Mouse (Mus musculus) forebrain, embryonic 15.5 days (tissue): ENCODE results near the gene Cog8. TPM values are rescaled to one million over a fixed set of nuclear protein-coding genes. Genes with fewer than 3 reads are reported as not detected.
"Not testable (repeated sequence)": the region's sequence is repeated elsewhere in the genome, so short reads cannot be mapped to it uniquely, and the experiment has no call there.

Source experiments
- ATAC-seq: fragments of 200-750 bp; cut with Nextera tagmentation; replicated peaks from 2 replicates; pipeline ENCODE4 v1.8.0; 2017; ENCODE audit warnings: mild to moderate bottlenecking, moderate TSS enrichment, moderate library complexity
- H3K27ac ChIP-seq: fragments of 300-500 bp; sonication (generic); replicated peaks from 2 replicates; pipeline ENCODE4 v1.5.1; 2015; ENCODE audit warnings: mild to moderate bottlenecking, inconsistent platforms
- H3K27me3 ChIP-seq: fragments of 300-500 bp; sonication (generic); 2 replicates; pipeline ENCODE4 v1.6.1; 2015; ENCODE audit warnings: inconsistent platforms
- H3K36me3 ChIP-seq: fragments of 300-500 bp; sonication (generic); 2 replicates; pipeline ENCODE4 v1.6.1; 2015; ENCODE audit warnings: mild to moderate bottlenecking, inconsistent platforms
- H3K4me1 ChIP-seq: fragments of 300-500 bp; sonication (generic); 2 replicates; pipeline ENCODE4 v1.6.1; 2015; ENCODE audit warnings: inconsistent platforms
- H3K4me2 ChIP-seq: fragments of 300-500 bp; sonication (generic); replicated peaks from 2 replicates; pipeline ENCODE4 v1.6.1; 2015; ENCODE audit warnings: mild to moderate bottlenecking, inconsistent platforms
- H3K4me3 ChIP-seq: fragments of 300-500 bp; sonication (generic); 2 replicates; pipeline ENCODE4 v1.5.1; 2015; ENCODE audit warnings: mild to moderate bottlenecking, inconsistent platforms
- H3K9ac ChIP-seq: fragments of 300-500 bp; sonication (generic); replicated peaks from 2 replicates; pipeline ENCODE4 v1.6.1; 2015; ENCODE audit warnings: mild to moderate bottlenecking, inconsistent platforms
- H3K9me3 ChIP-seq: fragments of 300-500 bp; sonication (generic); 2 replicates; pipeline ENCODE4 v1.6.1; 2016; ENCODE audit warnings: inconsistent platforms
- WGBS: fragments of 180-500 bp; shearing (Covaris S2); methylation state at CpG from one replicate; pipeline ENCODE4 v1.1.7; 2015; ENCODE audit warnings: mixed read lengths; 5-methylcytosine and 5-hydroxymethylcytosine counted together
- polyA plus RNA-seq: library from polyadenylated mRNA; unstranded; fragments of >200 nt; fragmentation: Nextera tagmentation; extraction: Ambion mirVana; gene quantifications from 2 replicates; pipeline ENCODE4 v1.2.1, GENCODE M21; 2015

The Cog8 gene
- polyA plus RNA-seq, 1 experiment from 2014 or later = 45.7 TPM

GRCm38 (mm10) chr8:107033609-107034008 lies 22.9 kb downstream of the Cog8 start:
- WGBS = 97% methylated on average over 2 of the region's 2 CpGs
- H3K4me3 ChIP-seq, ATAC-seq, H3K27ac ChIP-seq, H3K4me2 ChIP-seq, H3K9ac ChIP-seq, H3K27me3 ChIP-seq, H3K9me3 ChIP-seq: not testable (repeated sequence)
- peaks cover 19% of the 10 kb centered on the region for H3K4me1 ChIP-seq
- peaks cover 11% of the 10 kb centered on the region for H3K36me3 ChIP-seq

GRCm38 (mm10) chr8:107031577-107032090 lies 24.9 kb downstream of the Cog8 start:
- no peak; the same call in 1 of the 2 replicates for ATAC-seq

GRCm38 (mm10) chr8:107030650-107031576 lies 25.6 kb downstream of the Cog8 start, which contains the start of gene Vps4a:
TSS of gene Vps4a (plus strand) at chr8:107031222.
- no peaks in the 10 kb centered on the region for H3K36me3 ChIP-seq
- H3K27me3 ChIP-seq = no peaks in the 10 kb centered on the region
- WGBS = 4% methylated on average over 66 of the region's 66 CpGs
- H3K4me2 ChIP-seq = peak within 1 kb of the TSS; percentile 55
- peak; percentile 97 for ATAC-seq
- H3K9me3 ChIP-seq = no peaks in the 10 kb centered on the region
- peaks cover 19% of the 10 kb centered on the region for H3K4me1 ChIP-seq
- H3K9ac ChIP-seq = peak within 1 kb of the TSS; percentile 88
- peak within 1 kb of the TSS; percentile 60 for H3K27ac ChIP-seq
- H3K4me3 ChIP-seq = peak within 1 kb of the TSS; percentile 85

More at GRCm38 (mm10) chr8:107031577-107032090, 24.9 kb downstream of the Cog8 start:
- Histone ChIP-seq H3K4me2 (peak overlapping the region; percentile 55), H3K4me3 (peak overlapping the region; percentile 85), H3K36me3 (peaks cover 3% of the 10 kb centered on the region), H3K9me3 (no peaks in the 10 kb centered on the region), H3K9ac (peak overlapping the region; percentile 88), H3K27me3 (no peaks in the 10 kb centered on the region), H3K27ac (peak overlapping the region; percentile 60), H3K4me1 (peaks cover 19% of the 10 kb centered on the region)
- WGBS = under 1% methylated on average over 34 of the region's 40 CpGs

GRCm38 (mm10) chr8:107030058-107030457 lies 26.4 kb downstream of the Cog8 start:
- Histone ChIP-seq H3K9me3 (no peaks in the 10 kb centered on the region), H3K4me2 (no peak overlapping the region), H3K36me3 (no peaks in the 10 kb centered on the region), H3K27ac (no peak overlapping the region), H3K27me3 (no peaks in the 10 kb centered on the region), H3K9ac (no peak overlapping the region), H3K4me3 (no peak overlapping the region), H3K4me1 (peaks cover 19% of the 10 kb centered on the region)
- ATAC-seq = no peak
- 72% methylated on average over 5 of the region's 5 CpGs for WGBS

- no peak for ATAC-seq
- WGBS = 84% methylated on average over 3 of the region's 3 CpGs
Measured at GRCm38 (mm10) chr8:107029310-107029709, 27.2 kb downstream of the Cog8 start.

GRCm38 (mm10) chr8:107023479-107023878 lies 33.0 kb downstream of the Cog8 start:
- H3K4me3 ChIP-seq = no peak overlapping the region

More at GRCm38 (mm10) chr8:107029310-107029709, 27.2 kb downstream of the Cog8 start:
- H3K4me1 ChIP-seq = peaks cover 19% of the 10 kb centered on the region
- no peaks in the 10 kb centered on the region for H3K36me3 ChIP-seq
- no peak overlapping the region for H3K27ac ChIP-seq
- H3K27me3 ChIP-seq = no peaks in the 10 kb centered on the region
- H3K4me3 ChIP-seq = no peak overlapping the region
- H3K9me3 ChIP-seq = no peaks in the 10 kb centered on the region
- no peak overlapping the region for H3K4me2 ChIP-seq
- no peak overlapping the region for H3K9ac ChIP-seq

GRCm38 (mm10) chr8:107014915-107015314 lies 41.6 kb downstream of the Cog8 start:
- ATAC-seq = no peak
- H3K4me3 ChIP-seq = no peak overlapping the region
- 90% methylated on average over 1 of the region's 1 CpGs for WGBS

More at GRCm38 (mm10) chr8:107023479-107023878, 33.0 kb downstream of the Cog8 start:
- H3K4me2 ChIP-seq = no peak overlapping the region
- no peaks in the 10 kb centered on the region for H3K9me3 ChIP-seq
- ATAC-seq = no peak
- no peak overlapping the region for H3K27ac ChIP-seq
- H3K27me3 ChIP-seq = no peaks in the 10 kb centered on the region
- no peak overlapping the region for H3K9ac ChIP-seq
- WGBS = 91% methylated on average over 8 of the region's 8 CpGs
- H3K4me1 ChIP-seq = no peaks in the 10 kb centered on the region
- no peaks in the 10 kb centered on the region for H3K36me3 ChIP-seq

GRCm38 (mm10) chr8:107012666-107013065 lies 43.8 kb downstream of the Cog8 start:
- Histone ChIP-seq H3K27ac (no peak overlapping the region), H3K27me3 (no peaks in the 10 kb centered on the region), H3K4me1 (no peaks in the 10 kb centered on the region), H3K9me3 (no peaks in the 10 kb centered on the region), H3K36me3 (no peaks in the 10 kb centered on the region), H3K4me3 (no peak overlapping the region), H3K4me2 (no peak overlapping the region), H3K9ac (no peak overlapping the region)
- no peak for ATAC-seq
- WGBS = 88% methylated on average over 2 of the region's 2 CpGs

More at GRCm38 (mm10) chr8:107014915-107015314, 41.6 kb downstream of the Cog8 start:
- Histone ChIP-seq H3K27me3 (no peaks in the 10 kb centered on the region), H3K27ac (no peak overlapping the region), H3K4me1 (no peaks in the 10 kb centered on the region), H3K9me3 (no peaks in the 10 kb centered on the region), H3K4me2 (no peak overlapping the region), H3K36me3 (no peaks in the 10 kb centered on the region), H3K9ac (no peak overlapping the region)

- H3K4me2 ChIP-seq = no peak overlapping the region
- no peaks in the 10 kb centered on the region for H3K36me3 ChIP-seq
- no peaks in the 10 kb centered on the region for H3K27me3 ChIP-seq
- no peak for ATAC-seq
- H3K4me1 ChIP-seq = no peaks in the 10 kb centered on the region
- H3K27ac ChIP-seq = no peak overlapping the region
- H3K9me3 ChIP-seq = no peaks in the 10 kb centered on the region
- WGBS = 86% methylated on average over 3 of the region's 3 CpGs
- H3K4me3 ChIP-seq = no peak overlapping the region
- H3K9ac ChIP-seq = no peak overlapping the region
Measured at GRCm38 (mm10) chr8:107007795-107008194, 48.7 kb downstream of the Cog8 start.

GRCm38 (mm10) chr8:107002532-107002931 lies 54.0 kb downstream of the Cog8 start:
- no peaks in the 10 kb centered on the region for H3K36me3 ChIP-seq
- no peaks in the 10 kb centered on the region for H3K27me3 ChIP-seq
- 36% methylated on average over 5 of the region's 5 CpGs for WGBS
- H3K9ac ChIP-seq = no peak overlapping the region
- no peak overlapping the region for H3K27ac ChIP-seq
- H3K4me2 ChIP-seq = no peak overlapping the region
- no peak overlapping the region for H3K4me3 ChIP-seq
- ATAC-seq = peak; percentile 72; the same call in 1 of the 2 replicates
- no peaks in the 10 kb centered on the region for H3K9me3 ChIP-seq
- no peaks in the 10 kb centered on the region for H3K4me1 ChIP-seq

- Histone ChIP-seq H3K4me1 (no peaks in the 10 kb centered on the region), H3K4me3 (no peak overlapping the region), H3K9me3 (no peaks in the 10 kb centered on the region), H3K36me3 (0 out of 2 replicates have a peak, but pooled peaks cover 3% of the 10 kb centered on the region), H3K9ac (no peak overlapping the region), H3K27ac (no peak overlapping the region), H3K4me2 (no peak overlapping the region), H3K27me3 (no peaks in the 10 kb centered on the region)
- 76% methylated on average over 1 of the region's 1 CpGs for WGBS
- ATAC-seq = no peak
Measured at GRCm38 (mm10) chr8:106999068-106999467, 57.4 kb downstream of the Cog8 start.

- Histone ChIP-seq H3K4me1 (no peaks in the 10 kb centered on the region), H3K27me3 (no peaks in the 10 kb centered on the region), H3K36me3 (0 out of 2 replicates have a peak, but pooled peaks cover 3% of the 10 kb centered on the region), H3K27ac (no peak overlapping the region), H3K9ac (no peak overlapping the region), H3K9me3 (no peaks in the 10 kb centered on the region), H3K4me3 (no peak overlapping the region), H3K4me2 (no peak overlapping the region)
- WGBS = 87% methylated on average over 4 of the region's 4 CpGs
- no peak for ATAC-seq
Measured at GRCm38 (mm10) chr8:106997416-106997815, 59.1 kb downstream of the Cog8 start.
